Mouse (Mus musculus): ENCODE measurements around the gene Mpv17.

Gene Mpv17

GRCm38 (mm10) chr5:31154152-31154553 lies at the start of gene Mpv17:
Mpv17 (minus strand) TSS chr5:31154251.
- DNase-seq: peak; percentile 83 to 89

GRCm38 (mm10) chr5:31202933-31203332 lies 48.9 kb upstream of the Mpv17 start:
- DNase-seq: peak; percentile 16 to 30

GRCm38 (mm10) chr5:31201742-31202590 lies 47.9 kb upstream of the Mpv17 start, which contains the start of gene Zfp513:
Zfp513 (minus strand) TSS chr5:31202303.
- DNase-seq: peak; percentile 93 to 98

- DNase-seq: no peak
Observed at GRCm38 (mm10) chr5:31201042-31201741, 47.1 kb upstream of the Mpv17 start.

DNA sequence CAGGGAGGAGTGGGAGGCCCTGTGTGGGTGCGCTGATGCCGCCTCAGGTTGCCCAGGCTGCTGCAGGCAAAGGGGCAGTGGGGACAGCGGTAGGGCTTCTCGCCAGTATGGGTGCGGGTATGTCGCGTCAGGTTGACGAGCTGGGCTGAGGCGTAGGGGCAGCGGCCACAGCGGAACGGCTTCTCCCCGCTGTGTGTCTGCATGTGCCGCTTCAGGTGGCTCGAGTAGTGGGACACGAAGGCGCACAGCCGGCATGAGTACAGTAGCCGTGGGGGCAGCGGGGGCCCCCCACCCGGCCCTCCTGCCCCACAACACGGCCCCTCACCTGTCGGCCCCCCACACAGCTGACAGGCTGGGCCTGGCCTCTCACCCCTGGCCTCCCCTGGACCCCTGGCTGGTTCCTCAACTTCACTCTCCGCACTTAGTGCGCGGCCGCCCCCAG lies 46.3 kb upstream of the Mpv17 start:
- peak; percentile 18 to 30 for DNase-seq

DNA sequence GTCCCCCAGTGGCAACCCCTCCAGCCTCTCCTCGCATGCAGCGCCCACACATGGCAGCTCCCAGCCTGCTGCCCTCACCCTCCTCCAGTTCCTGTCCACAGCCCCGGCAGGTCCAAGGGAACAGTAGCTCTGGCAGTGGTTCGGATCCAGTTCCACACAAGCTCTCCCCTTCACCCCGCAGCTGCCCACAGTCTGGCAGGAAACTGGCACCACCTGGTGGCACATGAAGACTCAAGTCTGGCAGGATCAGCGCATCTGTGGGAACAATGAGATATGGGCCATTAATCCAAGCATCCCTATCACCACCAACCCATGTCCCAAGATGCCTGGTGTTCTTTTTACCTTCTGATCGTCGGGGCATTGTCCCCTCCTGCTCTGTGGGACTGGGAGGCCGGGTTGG lies 45.8 kb upstream of the Mpv17 start:
- DNase-seq: no peak

- DNase-seq: peak in 1 of 2 experiments; percentile 21
Observed at GRCm38 (mm10) chr5:31199321-31199892, 45.4 kb upstream of the Mpv17 start.

DNA sequence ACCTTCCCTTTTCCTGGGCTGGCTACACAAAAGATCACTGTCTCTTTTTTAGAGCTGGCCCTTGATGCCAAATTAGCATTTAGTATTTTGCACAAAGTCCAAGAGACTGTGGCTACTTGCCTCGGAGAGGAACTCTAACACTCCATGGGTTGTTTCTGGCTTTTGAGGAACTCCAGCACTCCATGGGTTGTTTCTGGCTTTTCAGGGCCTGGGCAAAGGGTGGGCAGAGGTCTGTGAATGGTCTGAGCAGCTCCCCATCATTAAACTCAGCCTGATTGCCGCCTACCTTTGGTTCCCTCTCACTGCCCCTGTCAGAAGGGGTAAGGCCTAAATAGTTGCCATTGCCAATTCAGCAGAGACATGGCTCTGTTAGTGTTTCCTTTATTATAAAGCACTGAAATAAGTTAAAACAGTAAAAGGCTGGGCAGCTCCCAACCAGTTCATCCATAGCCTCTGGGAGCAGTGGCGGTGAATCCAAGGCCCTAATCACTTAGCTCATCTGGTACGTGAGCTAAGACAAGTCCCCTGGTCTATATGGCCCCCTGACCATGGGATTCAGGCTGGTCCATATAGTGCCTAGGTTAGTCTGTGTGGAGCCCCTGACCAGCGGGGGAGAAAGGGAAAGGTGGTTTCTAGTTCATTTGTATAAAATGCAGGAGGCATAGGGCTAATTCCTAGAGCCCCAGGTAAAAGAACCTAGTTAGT lies 44.7 kb upstream of the Mpv17 start:
- DNase-seq: no peak

DNA sequence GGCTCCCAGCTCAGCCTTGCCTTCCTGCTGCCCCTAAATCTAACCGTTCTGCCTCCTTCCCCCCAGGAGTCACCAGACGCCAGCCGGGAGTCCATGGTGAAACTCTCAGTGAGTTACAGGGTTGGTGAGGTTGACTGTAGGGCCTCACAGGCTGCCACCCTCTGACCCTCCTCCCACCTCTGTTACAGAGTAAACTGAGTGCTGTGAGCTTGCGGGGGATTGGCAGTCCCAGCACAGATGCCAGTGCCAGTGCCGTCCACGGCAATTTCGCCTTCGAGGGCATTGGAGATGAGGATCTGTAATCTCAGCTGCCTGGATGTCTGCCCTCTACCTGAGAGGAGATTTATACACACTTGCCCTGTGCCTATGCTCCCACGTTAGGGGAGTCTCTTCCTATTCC lies 44.1 kb upstream of the Mpv17 start:
- DNase-seq: no peak

- DNase-seq: no peak
Observed at GRCm38 (mm10) chr5:31197072-31197471, 43.0 kb upstream of the Mpv17 start.

- no peak for DNase-seq
Observed at GRCm38 (mm10) chr5:31196207-31196606, 42.2 kb upstream of the Mpv17 start.

- no peak for DNase-seq
Observed at GRCm38 (mm10) chr5:31195671-31196070, 41.6 kb upstream of the Mpv17 start.

DNA sequence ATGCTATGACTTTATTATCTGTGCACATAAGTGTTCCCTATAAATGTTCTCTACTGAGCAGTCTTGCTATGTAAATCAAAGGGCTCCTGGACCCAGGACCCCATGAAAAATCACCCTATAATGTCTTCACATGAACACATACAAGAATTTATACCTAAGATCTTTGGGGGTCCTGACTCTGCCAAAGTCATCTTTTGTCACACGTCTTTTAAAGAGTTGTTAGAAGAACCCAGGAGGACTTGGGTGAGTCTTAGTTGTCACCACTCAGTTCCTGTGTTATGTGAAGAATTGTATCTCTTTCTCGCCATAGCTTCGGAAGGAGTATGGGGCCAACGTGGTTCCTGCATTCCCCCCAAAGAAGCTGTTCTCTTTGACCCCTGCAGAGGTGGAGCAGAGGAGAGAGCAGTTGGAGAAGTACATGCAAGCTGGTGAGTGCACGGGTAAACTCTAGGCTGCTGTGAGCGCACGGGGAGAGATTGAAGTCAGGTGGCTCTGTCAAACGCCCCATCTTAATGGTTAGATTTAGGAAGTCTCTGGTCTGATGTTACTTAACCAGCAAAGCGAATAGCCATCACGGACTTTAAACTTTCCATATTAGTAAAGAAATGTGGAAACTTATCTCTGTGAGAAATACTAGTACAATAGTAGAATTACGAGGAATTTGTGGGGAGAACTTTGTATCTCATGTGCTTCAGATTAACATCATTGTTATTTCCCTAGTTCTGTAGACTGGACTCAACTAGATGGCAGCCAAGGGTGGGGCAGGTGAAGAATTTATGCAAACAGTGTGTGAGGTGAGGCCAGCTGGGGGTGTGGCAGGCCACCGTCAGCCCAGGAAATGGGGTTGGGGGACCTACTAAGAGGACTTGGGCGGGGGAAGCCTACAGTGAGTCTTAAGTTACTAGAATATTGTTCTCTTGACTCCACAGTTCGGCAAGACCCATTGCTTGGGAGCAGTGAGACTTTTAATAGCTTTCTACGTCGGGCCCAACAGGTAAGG lies 40.7 kb upstream of the Mpv17 start:
- no peak for DNase-seq

GRCm38 (mm10) chr5:31193631-31194281 lies 39.7 kb upstream of the Mpv17 start:
- DNase-seq: no peak

DNA sequence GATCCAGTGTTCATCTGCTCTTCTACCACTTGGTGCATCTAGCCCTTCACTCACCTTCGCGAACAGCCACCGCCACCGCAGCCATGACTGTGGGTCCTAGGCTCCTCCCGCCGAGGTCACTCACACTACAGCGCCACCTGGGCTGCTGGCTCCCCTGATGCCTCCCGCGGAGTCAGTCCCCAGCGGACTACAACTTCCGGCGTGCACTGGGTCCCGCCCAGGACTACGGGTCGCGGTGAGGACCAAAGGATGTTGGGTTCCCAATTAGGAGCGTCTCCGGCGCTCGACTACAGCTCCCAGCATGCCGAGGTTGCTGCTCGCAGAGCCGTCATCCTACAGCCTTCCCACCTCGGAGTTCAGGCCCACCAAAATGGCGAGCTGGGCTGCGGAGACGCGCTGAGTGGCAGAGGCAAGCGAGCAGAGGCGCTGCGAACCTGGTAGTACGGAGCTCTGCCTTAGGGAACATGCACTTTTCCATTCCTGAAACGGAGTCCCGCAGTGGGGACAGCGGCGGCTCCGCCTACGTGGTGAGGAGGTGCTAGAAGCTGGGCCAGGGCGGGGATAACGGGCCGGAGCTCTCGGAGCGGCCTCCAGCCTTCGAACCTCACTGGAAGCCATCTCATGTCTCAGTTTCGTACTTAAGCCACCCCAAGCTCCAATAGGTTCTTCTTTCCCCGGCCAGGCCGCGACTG lies 39.0 kb upstream of the Mpv17 start, which contains the start of the genes Snx17 and Eif2b4:
TSS of gene Snx17 (plus strand) at position 289 of the 692 bp plus-strand sequence.
TSS of gene Eif2b4 (minus strand) at position 492 of the 692 bp plus-strand sequence.
- DNase-seq: peak; percentile 99 to 100

DNA sequence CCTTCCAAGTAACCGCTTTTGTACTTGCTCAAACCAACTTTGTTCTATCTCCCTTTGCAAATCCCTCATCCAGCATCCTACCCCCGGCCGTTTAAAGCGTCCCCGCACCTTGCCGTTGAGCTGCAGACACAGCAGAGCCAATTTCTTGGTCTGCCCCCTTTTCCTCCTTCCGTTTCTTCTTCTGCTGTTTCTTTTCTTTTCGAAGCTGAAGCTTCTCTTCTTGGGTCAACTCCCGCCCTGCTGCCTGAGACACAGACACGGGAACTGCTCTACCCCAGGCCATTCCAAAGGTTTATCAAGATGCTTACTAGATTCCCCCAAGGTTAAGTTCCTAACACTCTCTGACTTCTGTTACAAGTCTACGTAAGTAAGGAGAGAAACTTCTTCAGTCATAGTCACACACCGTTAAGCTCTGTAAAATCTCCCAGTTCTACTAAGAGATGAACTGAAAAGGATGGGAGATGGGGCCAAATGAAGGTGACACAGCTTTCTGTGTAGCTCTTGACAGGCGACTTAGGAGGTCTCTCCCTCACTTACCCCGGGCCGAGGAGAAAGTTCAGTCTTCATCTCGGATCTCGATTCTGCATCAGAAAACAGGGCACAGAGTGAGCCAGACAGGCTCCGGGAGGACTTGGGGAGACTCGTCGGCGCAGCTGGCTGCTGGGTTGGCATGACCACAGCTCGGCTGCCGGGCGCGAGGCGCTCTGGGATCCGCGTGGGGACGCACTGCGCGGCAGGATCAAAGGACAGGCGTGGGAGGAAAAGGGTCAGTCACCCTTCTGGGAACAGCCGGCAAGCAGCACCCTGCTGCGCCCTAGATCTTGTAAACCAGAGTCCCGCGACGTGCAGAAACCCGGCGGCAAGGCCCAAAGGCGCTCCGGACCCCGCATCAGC lies 38.2 kb upstream of the Mpv17 start:
- DNase-seq: no peak

DNA sequence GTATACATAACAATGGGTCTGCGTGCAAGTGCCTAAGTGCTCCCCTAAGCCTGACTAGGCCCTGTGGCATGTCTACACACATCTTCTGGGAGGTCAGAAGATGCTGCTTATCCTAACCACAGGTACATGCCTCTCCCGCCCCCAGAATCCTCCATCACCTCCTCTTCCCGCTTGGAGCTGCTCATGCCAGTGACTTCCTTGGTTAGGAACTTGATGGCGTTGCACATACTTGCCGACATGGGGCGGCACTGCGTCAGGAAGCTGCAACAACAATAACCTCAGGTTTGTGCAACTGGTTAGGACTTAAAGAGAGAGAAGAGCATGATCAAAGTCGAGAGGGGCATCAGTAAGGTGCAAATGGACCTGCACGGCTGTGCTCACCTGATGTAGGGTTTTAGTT lies 36.1 kb upstream of the Mpv17 start:
- no peak for DNase-seq

DNA sequence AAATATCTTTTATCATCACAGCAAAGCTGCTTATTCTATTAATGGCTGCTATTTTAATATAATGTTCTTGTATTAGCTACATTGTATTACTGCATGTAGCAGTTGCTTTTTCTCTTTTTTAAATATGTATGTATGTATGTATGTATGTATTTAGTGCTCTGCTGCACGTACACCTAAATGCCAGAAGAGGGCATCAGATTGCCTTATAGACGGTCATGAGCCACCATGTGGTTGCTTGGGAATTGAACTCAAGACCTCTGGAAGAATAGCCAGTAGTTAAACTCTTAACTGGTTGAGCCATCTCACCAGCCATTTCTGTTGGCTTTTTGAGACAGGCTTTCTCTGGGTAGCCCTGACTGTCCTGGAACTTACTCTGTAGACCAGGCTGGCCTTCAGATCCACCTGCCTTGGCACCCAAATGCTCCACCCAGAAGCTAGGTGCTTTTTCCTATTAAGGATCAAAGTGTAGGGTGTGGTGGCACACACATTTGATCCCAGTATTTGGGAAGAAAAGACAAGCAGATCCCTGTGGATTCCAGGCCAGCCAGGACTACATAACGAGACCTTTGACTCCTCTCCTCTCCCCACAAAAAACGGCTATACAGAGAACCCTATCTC lies 34.3 kb upstream of the Mpv17 start:
- DNase-seq: no peak

DNA sequence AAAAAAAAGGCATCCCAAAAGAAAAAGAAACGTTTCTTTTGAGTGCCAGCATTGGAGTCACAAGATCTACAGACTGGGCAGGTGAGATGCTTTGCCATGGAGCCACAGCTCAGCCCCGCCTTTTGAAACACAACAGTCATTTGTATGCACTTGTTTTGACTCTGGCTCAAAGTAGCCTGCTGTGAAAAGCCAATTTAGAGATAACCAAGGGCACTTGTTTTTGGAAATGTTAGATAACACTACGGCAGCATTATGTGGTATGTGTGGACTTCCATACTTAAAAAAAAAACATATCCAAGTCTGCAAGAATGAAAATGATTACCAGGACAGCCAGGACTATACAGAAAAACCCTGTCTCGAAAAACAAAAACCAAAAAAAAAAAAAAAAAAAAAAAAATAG lies 29.6 kb upstream of the Mpv17 start:
- no peak for DNase-seq
